Mouse (Mus musculus): ENCODE data around the gene Irgq. TPM values are rescaled to one million over a fixed set of nuclear protein-coding genes. Genes with fewer than 3 reads are reported as not detected.
A peak's percentile ranks its signal among the peaks of the same experiment; 100 is the strongest.
"Not testable (repeated sequence)": the region's sequence is repeated elsewhere in the genome, so short reads cannot be mapped to it uniquely, and the experiment has no call there.

Irgq gene
- polyA plus RNA-seq, 1 experiment from 2014 or later: 14.0 TPM

DNA sequence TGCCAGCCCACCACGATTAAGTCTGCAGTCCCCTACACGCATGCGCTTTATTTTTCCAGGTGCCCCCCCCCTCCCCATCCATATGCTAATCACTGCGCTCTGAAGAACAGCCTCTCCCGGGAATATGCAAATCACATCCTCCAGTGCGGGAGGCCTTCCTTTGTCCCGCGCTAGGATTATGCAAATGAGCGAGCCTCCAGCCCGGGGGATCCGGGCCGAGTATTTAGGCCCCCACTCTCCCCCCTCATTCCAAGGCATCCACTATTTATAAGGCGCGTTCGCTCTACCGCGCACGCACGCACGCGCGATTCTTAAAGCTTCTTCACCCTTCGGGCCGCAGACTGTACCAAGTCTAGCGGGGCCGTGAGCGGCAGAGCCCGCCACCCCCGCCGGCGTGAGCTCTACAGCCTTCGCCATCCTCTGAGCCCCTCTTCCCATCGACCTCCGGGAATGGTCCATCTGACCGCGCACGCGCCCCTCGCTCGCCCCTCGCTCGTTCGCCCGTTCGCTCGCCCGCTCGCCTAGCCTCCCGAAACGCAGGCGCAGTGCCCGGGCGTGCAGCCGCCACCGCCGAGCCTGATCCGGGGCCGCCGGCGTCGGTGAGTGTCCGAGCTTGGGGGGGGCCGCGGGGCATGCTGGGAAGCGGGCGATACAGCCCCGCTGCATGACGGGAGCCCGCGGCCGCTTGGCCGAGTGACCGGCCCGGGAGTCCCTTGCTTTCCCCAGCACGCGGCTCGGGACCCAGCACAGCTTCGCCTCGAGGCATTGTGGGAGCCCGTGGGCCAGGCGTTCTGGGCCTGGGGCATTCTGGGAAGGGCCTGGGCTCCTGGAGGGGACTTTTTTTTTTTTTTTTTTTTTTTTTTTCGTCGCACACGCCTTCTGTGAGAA, 23.4 kb upstream of the Irgq start, which contains the start of gene Zfp428:
Zfp428 (plus strand) TSS at position 169 of the 888 bp plus-strand sequence.
- Histone ChIP-seq H3K27ac (ENCODE audit: low read depth, low read length) (peak within 1 kb of the TSS; percentile 100), H3K27me3 (ENCODE audit: control insufficient read depth, insufficient read depth, low read length) (no peaks in the 10 kb centered on the region), H3K36me3 (ENCODE audit: control insufficient read depth, insufficient read depth, low read length) (peaks cover 8% of the 10 kb centered on the region; the same call in 1 of the 2 replicates), H3K4me1 (ENCODE audit: control insufficient read depth, insufficient read depth, low read length) (peaks cover 37% of the 10 kb centered on the region), H3K4me3 (ENCODE audit: low read depth, low read length) (peak within 1 kb of the TSS; percentile 50), H3K9me3 (ENCODE audit: control insufficient read depth, low read length) (no peaks in the 10 kb centered on the region), H3K9ac (ENCODE audit: low read length) (peak within 1 kb of the TSS; percentile 97), H3K4me2 (peak within 1 kb of the TSS; percentile 81)
- peak; percentile 99 for DNase-seq (ENCODE audit: low spot score, missing footprints)
- under 1% methylated on average over 78 of the region's 84 CpGs for WGBS
- ATAC-seq (ENCODE audit: low FRiP score): peak; percentile 91

DNA sequence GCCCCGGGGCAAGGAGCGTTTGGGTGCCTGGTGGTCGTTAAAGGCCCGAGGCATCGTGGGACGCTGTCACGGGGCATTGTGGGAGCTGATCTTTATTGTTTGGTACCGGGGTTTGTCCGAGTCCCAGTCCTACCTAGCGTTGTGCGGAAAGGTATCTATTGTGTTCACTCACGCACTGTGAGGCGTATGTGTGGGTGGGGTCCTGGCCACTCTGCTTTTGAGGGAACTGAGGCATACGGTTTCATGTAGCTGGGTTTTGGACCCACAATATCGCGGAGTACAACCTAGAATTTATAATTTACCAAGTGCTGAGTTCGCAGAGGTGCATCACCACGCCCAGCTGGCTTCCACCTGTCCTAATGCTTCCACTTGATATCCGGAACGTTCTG, 22.8 kb upstream of the Irgq start:
- H3K27me3 ChIP-seq (ENCODE audit: control insufficient read depth, insufficient read depth, low read length): no peaks in the 10 kb centered on the region
- H3K27ac ChIP-seq (ENCODE audit: low read depth, low read length): peak overlapping the region; percentile 100
- peak overlapping the region; percentile 50 for H3K4me3 ChIP-seq (ENCODE audit: low read depth, low read length)
- peak; percentile 20; the same call in 1 of the 2 replicates for ATAC-seq (ENCODE audit: low FRiP score)
- no peaks in the 10 kb centered on the region for H3K9me3 ChIP-seq (ENCODE audit: control insufficient read depth, low read length)
- H3K9ac ChIP-seq (ENCODE audit: low read length): peak overlapping the region; percentile 97
- peak overlapping the region; percentile 81 for H3K4me2 ChIP-seq
- DNase-seq (ENCODE audit: low spot score, missing footprints): peak; percentile 93
- 2% methylated on average over 20 of the region's 20 CpGs for WGBS
- H3K4me1 ChIP-seq (ENCODE audit: control insufficient read depth, insufficient read depth, low read length): peaks cover 37% of the 10 kb centered on the region
- H3K36me3 ChIP-seq (ENCODE audit: control insufficient read depth, insufficient read depth, low read length): 0 out of 2 replicates have a peak, but pooled peaks cover 5% of the 10 kb centered on the region

DNA sequence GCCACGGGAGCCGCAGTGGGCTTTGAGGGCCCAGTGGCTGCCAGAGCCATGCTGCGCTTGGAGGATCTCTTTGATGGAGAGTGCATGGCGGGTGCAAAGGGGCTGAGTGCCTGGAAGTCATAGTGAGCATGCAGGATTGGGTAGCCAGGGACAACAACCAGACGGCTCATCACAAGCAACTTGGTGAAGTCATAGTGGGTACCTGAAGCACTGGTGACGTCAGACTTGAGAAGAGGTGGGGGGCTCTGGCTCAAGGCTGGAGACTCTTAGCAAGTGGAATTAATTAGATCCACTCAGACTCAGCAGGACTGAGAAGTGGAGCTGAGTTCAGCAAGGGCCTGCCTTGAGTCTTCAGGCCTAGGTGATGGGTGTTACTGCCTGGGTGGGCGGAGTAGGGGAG, 18.1 kb upstream of the Irgq start, which contains the start of gene AC161166.1:
AC161166.1 (minus strand) TSS at position 101 of the 400 bp plus-strand sequence.
- Histone ChIP-seq H3K36me3 (ENCODE audit: control insufficient read depth, insufficient read depth, low read length) (peaks cover 10% of the 10 kb centered on the region), H3K4me1 (ENCODE audit: control insufficient read depth, insufficient read depth, low read length) (peaks cover 6% of the 10 kb centered on the region), H3K4me2 (no peak within 1 kb of the TSS), H3K9ac (ENCODE audit: low read length) (no peak within 1 kb of the TSS), H3K4me3 (ENCODE audit: low read depth, low read length) (no peak within 1 kb of the TSS), H3K9me3 (ENCODE audit: control insufficient read depth, low read length) (no peaks in the 10 kb centered on the region), H3K27me3 (ENCODE audit: control insufficient read depth, insufficient read depth, low read length) (no peaks in the 10 kb centered on the region), H3K27ac (ENCODE audit: low read depth, low read length) (no peak within 1 kb of the TSS)
- ATAC-seq (ENCODE audit: low FRiP score) (no peak), DNase-seq (ENCODE audit: low spot score, missing footprints) (no peak)
- 95% methylated on average over 7 of the region's 7 CpGs for WGBS

DNA sequence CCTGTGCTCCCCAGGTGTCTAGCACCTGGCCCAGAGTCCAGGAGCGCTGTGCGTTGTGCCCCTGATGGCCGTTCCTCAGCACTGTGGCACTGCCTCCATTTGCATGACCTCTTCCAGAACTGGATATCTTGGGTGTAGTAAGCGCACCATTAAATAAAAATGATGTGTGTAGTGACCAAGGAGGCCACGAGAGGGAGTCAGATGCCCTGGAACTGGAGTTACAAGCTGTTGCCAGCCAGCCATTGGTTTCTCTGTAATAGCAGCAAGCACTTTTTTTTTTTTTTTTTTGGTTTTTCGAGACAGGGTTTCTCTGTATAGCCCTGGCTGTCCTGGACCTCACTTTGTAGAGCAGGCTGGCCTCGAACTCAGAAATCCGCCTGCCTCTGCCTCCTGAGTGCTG, 14.2 kb upstream of the Irgq start:
- H3K27ac ChIP-seq (ENCODE audit: low read depth, low read length); H3K4me1 ChIP-seq (ENCODE audit: control insufficient read depth, insufficient read depth, low read length); H3K9ac ChIP-seq (ENCODE audit: low read length); H3K9me3 ChIP-seq (ENCODE audit: control insufficient read depth, low read length); H3K36me3 ChIP-seq (ENCODE audit: control insufficient read depth, insufficient read depth, low read length); H3K4me2 ChIP-seq; DNase-seq (ENCODE audit: low spot score, missing footprints); H3K27me3 ChIP-seq (ENCODE audit: control insufficient read depth, insufficient read depth, low read length); H3K4me3 ChIP-seq (ENCODE audit: low read depth, low read length): not testable (repeated sequence)
- ATAC-seq (ENCODE audit: low FRiP score): peak; percentile 25; the same call in 1 of the 2 replicates
- 62% methylated on average over 8 of the region's 8 CpGs for WGBS

DNA sequence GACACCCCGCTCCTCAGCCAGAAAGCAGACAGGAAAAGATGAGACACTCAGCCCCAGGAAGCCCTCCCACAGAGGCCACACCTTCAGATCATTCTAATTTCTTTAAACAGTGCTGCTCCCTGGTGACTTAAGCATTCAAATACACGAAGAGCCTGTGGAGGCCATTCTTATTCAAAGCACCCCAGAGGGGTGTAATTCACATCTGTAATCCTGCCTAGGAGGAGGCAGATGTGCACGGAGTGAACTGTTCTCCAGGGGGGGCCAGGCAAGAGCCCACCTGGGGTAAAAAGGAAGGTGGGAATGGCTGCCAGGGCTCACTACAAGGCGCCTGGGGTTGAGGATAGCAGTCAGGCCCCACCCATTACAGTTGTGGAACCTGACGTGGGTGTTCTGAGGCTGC, 13.4 kb upstream of the Irgq start:
- 31% methylated on average over 5 of the region's 5 CpGs for whole genome bisulfite sequencing
- H3K27ac ChIP-seq (ENCODE audit: low read depth, low read length): no peak overlapping the region
- H3K9ac ChIP-seq (ENCODE audit: low read length): no peak overlapping the region
- no peak overlapping the region for H3K4me2 ChIP-seq
- peaks cover 5% of the 10 kb centered on the region for H3K36me3 ChIP-seq (ENCODE audit: control insufficient read depth, insufficient read depth, low read length)
- no peaks in the 10 kb centered on the region for H3K9me3 ChIP-seq (ENCODE audit: control insufficient read depth, low read length)
- no peaks in the 10 kb centered on the region for H3K4me1 ChIP-seq (ENCODE audit: control insufficient read depth, insufficient read depth, low read length)
- no peaks in the 10 kb centered on the region for H3K27me3 ChIP-seq (ENCODE audit: control insufficient read depth, insufficient read depth, low read length)
- no peak for ATAC-seq (ENCODE audit: low FRiP score)
- no peak overlapping the region for H3K4me3 ChIP-seq (ENCODE audit: low read depth, low read length)
- DNase-seq (ENCODE audit: low spot score, missing footprints): no peak

DNA sequence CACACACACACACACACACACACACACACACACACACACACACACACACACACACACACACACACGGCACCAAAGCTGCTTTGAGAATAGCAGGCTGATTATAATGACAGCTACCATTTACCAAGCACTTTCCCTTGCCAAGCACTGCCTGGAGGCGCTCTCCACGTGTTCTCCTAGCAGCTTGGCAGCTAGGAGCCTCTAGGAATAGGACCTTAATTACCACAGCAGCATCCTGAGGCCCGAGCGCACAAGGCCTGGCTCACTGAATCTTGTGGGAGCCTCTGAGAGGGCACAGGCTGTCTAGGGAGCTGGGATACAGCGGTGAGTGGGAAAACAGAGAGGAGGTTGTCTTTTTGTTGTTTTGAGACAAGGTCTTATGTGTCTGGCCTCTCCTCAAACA, 12.8 kb upstream of the Irgq start:
- Histone ChIP-seq H3K4me1 (ENCODE audit: control insufficient read depth, insufficient read depth, low read length) (no peaks in the 10 kb centered on the region), H3K9me3 (ENCODE audit: control insufficient read depth, low read length) (no peaks in the 10 kb centered on the region), H3K9ac (ENCODE audit: low read length) (no peak overlapping the region), H3K4me3 (ENCODE audit: low read depth, low read length) (no peak overlapping the region), H3K36me3 (ENCODE audit: control insufficient read depth, insufficient read depth, low read length) (peaks cover 5% of the 10 kb centered on the region), H3K4me2 (no peak overlapping the region), H3K27me3 (ENCODE audit: control insufficient read depth, insufficient read depth, low read length) (no peaks in the 10 kb centered on the region), H3K27ac (ENCODE audit: low read depth, low read length) (no peak overlapping the region)
- DNase-seq (ENCODE audit: low spot score, missing footprints): no peak
- WGBS: 55% methylated on average over 6 of the region's 6 CpGs
- no peak for ATAC-seq (ENCODE audit: low FRiP score)

DNA sequence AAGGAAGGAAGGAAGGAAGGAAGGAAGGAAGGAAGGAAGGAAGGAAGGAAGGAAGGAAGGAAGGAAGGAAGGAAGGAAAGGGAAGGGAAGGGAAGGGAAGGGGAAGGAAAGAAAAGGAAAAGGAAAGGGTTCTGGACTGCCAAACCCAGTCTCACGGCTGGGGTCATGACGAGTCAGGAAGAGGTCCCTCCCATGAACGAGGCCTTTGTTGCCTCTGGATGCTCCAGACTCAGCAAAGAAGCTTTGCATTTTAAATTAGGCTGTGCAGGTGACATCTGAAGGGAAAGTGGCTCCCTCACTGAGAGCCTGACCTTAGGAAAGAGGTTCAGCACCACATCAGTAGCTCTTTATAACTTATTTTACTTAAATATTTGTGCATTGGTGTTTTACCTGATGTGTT, 11.4 kb upstream of the Irgq start:
- no peak overlapping the region for H3K9ac ChIP-seq (ENCODE audit: low read length)
- no peaks in the 10 kb centered on the region for H3K9me3 ChIP-seq (ENCODE audit: control insufficient read depth, low read length)
- no peak overlapping the region for H3K27ac ChIP-seq (ENCODE audit: low read depth, low read length)
- no peaks in the 10 kb centered on the region for H3K4me1 ChIP-seq (ENCODE audit: control insufficient read depth, insufficient read depth, low read length)
- WGBS: 14% methylated on average over 3 of the region's 3 CpGs
- DNase-seq (ENCODE audit: low spot score, missing footprints) (no peak), ATAC-seq (ENCODE audit: low FRiP score) (no peak)
- no peak overlapping the region for H3K4me2 ChIP-seq
- H3K27me3 ChIP-seq (ENCODE audit: control insufficient read depth, insufficient read depth, low read length): no peaks in the 10 kb centered on the region
- H3K36me3 ChIP-seq (ENCODE audit: control insufficient read depth, insufficient read depth, low read length): peaks cover 5% of the 10 kb centered on the region
- H3K4me3 ChIP-seq (ENCODE audit: low read depth, low read length): no peak overlapping the region

DNA sequence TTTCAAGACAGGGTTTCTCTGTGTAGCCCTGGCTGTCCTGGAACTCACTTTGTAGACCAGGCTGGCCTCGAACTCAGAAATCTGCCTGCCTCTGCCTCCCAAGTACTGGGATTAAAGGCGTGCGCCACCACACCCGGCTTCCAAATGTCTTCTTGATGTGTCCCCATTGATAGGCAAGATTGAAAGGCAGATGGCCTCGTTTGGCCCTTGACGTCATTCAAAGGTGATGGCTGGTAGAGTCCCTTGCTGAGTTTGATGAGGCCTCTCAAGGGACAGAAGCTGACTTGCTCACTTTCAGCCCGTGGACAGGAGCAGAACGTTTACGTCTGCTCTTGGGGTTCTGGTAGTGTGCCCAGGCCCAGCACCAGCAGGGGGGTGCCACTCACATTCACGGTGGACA, 10.4 kb upstream of the Irgq start:
- not testable (repeated sequence) for DNase-seq (ENCODE audit: low spot score, missing footprints); H3K9me3 ChIP-seq (ENCODE audit: control insufficient read depth, low read length); H3K4me1 ChIP-seq (ENCODE audit: control insufficient read depth, insufficient read depth, low read length); H3K4me2 ChIP-seq; H3K36me3 ChIP-seq (ENCODE audit: control insufficient read depth, insufficient read depth, low read length); H3K4me3 ChIP-seq (ENCODE audit: low read depth, low read length); H3K27me3 ChIP-seq (ENCODE audit: control insufficient read depth, insufficient read depth, low read length); H3K27ac ChIP-seq (ENCODE audit: low read depth, low read length); ATAC-seq (ENCODE audit: low FRiP score); H3K9ac ChIP-seq (ENCODE audit: low read length)
- 91% methylated on average over 9 of the region's 10 CpGs for WGBS

DNA sequence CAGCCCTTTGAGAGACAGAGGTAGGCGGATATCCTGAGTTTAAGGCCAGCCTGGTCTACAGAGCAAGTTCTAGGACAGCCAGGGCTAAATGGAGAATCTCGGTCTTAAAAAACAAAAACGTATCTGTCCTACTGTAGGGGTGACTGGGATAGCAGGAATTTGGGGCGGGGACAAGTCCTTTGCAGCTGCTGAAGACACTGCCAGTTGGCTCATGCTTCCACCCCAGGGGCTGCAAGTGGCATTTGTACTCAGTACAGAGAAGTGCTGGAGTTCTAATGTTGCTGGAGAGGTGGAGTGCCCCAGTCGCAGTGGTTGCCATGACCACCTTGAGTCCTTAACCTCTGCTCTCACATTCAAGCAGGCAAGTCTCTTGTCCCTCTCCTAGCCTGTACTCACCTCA, 7.7 kb upstream of the Irgq start:
- H3K9ac ChIP-seq (ENCODE audit: low read length): no peak overlapping the region
- H3K27ac ChIP-seq (ENCODE audit: low read depth, low read length): no peak overlapping the region
- ATAC-seq (ENCODE audit: low FRiP score) (no peak), DNase-seq (ENCODE audit: low spot score, missing footprints) (no peak)
- no peaks in the 10 kb centered on the region for H3K4me1 ChIP-seq (ENCODE audit: control insufficient read depth, insufficient read depth, low read length)
- H3K4me3 ChIP-seq (ENCODE audit: low read depth, low read length): no peak overlapping the region
- no peaks in the 10 kb centered on the region for H3K27me3 ChIP-seq (ENCODE audit: control insufficient read depth, insufficient read depth, low read length)
- H3K4me2 ChIP-seq: no peak overlapping the region
- H3K36me3 ChIP-seq (ENCODE audit: control insufficient read depth, insufficient read depth, low read length): no peaks in the 10 kb centered on the region; the same call in 1 of the 2 replicates
- WGBS: 63% methylated on average over 5 of the region's 5 CpGs
- H3K9me3 ChIP-seq (ENCODE audit: control insufficient read depth, low read length): no peaks in the 10 kb centered on the region
